Mouse (Mus musculus): ENCODE results near the gene Gm20388.

Gm20388 gene

GRCm38 (mm10) chr8:122697586-122697985, 2786.9 kb downstream of the Gm20388 start:
- no peak for DNase-seq (ENCODE audit: low spot score)

GRCm38 (mm10) chr8:122698254-122698768, 2787.7 kb downstream of the Gm20388 start:
- DNase-seq (ENCODE audit: low spot score), result no peak

GRCm38 (mm10) chr8:122699005-122699492, 2788.4 kb downstream of the Gm20388 start, which contains the start of gene Cbfa2t3:
TSS of gene Cbfa2t3 (minus strand) at chr8:122699109.
- no peak for DNase-seq (ENCODE audit: low spot score)

GRCm38 (mm10) chr8:122700628-122701027, 2790.0 kb downstream of the Gm20388 start:
- no peak for DNase-seq (ENCODE audit: low spot score)

GRCm38 (mm10) chr8:122701441-122702185, 2791.0 kb downstream of the Gm20388 start:
- DNase-seq (ENCODE audit: low spot score), result no peak

DNA sequence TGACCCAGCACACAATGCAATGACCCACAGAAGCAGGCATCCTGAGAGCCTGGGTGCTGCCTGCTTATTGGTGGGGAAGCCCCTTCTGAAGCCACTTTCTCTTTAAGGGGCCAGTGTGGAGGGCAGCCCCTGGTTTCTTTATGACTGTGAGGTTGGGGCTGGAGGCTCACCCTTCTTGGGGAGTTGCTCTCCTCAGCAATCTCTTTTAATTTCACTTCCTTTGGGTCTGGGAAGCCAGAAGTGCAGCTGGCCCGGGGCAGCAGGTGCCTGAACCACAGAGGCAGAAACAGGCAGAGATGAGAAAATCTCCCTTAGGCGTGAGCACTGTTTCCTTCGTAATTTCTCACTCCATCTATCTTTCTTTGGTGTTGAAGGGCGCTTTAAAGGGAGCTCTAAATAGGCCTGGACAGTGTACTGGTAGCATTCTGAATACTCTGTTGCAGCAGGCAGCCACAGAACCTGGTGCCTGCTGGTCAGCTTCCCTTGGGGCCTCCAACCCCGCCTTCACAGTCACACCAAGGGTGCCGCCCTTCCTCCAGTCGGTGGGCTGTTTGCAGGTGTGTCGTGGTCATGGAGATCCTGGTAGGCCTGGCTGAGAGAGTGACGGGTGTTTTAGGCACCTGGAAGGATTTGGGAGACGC, 2791.8 kb downstream of the Gm20388 start:
- DNase-seq (ENCODE audit: low spot score), result peak; percentile 35

- DNase-seq (ENCODE audit: low spot score), result no peak
Measured at GRCm38 (mm10) chr8:122702957-122703356, 2792.3 kb downstream of the Gm20388 start.

DNA sequence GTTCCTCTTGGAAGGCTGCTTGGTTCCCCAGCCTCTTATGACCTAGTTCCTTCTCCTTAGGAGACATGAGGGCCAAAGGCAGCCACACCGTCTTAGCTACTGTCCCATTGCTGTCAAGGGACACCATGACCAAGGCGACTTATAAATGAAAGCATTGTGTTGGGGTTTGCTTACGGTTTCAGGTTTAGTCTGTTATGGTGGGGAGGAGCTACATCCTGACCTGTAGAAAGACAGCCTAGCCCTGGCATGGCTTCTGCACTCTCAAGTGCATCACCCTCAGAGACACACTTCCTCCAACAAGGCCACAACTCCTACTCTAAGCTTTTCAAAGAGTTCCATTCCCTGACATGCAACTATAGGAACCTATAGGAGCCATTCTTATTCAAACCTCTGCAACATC, 2794.0 kb downstream of the Gm20388 start:
- DNase-seq (ENCODE audit: low spot score), result no peak

DNA sequence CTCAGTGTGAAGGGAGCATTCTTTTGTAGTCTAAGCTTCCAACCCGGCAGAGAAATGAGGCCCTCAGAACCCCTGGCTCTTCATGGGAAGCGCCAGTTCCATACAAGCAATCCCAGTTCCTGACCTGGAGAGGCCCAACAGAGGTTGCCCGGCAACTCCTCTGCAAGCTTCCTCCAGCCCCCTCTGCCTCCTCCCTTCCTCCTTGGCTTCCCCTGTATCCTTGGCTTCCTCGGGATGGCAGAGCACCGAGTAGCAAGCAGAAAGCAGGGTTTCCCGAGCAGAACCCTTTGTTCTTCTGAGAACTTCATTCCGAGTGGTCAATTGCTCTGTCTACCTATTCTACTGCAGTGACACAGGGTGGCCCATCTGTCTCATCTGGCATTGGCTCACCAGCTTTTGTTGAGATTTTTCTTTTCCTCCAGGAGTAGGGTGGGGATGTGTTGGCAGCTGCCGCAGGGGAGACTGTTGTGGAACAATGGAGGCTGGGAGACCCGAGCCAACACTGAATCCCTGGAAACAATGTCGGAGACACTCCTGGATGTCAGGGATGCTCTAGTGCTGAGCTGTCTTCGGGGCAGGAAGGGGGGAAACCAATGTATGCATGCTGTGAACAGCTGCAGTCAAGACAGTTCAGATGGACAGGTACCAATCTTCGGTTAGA, 2795.4 kb downstream of the Gm20388 start:
- no peak for DNase-seq (ENCODE audit: low spot score)

DNA sequence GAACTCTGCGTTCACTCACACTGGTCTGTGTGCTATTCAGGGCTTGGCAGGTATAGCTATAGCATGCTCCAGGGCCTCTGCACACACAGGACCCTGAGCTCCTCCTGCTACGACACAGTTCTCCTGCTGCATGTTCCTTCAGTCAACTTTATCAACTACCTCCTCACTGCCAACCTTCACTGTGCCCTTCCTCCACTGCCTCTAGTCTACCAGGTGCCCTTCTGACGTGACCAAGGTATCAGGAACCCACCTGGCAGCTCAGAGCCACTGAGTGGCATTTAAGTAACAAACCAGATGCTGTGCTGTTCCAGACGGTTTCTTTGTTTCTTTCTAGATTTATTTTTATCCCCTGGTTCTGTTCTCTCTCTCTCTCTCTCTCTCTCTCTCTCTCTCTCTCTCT, 2796.5 kb downstream of the Gm20388 start:
- DNase-seq (ENCODE audit: low spot score), result no peak

DNA sequence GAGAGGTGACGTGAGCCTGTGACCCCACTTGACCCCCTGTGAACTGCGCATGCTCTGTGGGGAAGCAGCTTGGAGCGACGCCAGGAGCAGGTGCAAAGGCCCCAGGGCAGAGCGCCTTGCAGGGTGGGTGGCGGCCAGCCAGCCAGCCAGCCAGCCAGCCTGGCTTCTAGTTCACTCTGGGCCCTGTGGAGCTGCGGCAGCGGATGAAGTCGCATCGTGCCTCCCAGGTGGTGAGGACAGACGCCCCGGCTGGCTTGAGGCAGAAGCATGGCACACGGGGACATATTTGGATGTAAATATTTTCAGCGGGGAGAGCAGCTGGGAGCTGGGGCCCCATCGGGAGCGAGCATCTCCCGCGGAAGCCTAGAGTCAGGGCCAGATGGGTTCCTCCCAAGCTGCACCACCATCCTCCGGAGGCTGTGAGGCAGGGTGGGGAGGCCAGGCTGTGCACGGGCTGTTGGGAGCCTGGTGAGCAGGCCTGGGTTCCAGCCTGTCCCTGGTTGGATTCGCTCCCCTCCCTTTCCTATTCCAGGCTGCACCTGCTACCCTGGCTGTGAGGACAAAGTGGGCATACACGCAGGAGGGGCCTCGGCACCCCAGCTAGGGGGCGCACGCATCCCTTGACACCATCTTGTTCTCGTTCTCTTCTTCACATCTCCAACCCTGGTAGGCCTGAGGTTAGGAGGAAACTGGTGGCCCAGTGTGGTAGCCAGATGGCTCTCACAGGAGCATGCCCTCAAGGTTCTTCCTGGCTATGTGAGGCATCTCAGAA, 2798.9 kb downstream of the Gm20388 start:
- no peak for DNase-seq (ENCODE audit: low spot score)

DNA sequence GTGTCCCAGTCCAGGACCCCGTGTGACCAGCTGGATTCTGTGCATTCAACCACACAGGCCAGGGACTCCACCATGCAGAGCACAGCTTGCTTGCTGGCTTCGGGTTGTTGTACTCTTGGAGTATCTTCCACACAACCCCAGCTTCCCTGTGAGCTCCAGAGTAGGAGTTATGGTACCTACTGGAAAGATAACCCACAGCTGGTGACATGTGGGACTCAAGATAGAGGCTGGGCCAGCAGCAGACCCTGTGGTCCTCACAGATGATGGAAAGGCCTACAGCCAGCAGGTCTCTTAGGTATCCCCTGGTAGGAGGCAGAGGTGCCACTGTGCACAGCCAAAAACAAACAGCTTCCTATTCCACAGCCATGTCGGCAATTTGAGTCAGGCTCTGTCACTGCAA, 2800.8 kb downstream of the Gm20388 start:
- no peak for DNase-seq (ENCODE audit: low spot score)

DNA sequence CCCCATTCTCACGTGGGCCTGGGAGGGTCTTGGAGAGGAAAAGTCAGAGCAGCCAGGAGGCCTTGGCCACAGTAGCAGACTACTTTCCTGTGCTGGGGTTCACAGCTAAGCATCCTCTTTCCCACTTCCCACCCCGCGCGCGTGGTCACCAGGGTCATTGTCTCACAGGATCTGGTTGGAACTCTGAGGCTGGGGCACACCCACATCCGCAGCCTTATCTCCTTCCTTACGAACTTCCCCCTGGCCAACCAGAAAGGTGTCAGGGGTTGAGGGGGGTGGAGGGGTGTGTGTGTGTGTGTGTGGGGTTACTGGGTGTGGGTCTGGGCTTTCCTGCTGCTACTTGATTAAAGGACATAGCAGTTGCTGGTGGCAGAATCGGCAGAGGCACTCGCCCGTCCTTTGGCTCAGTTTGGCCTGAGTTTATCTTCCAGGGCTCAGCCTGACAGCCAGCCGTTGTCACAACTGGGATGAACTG, 2801.3 kb downstream of the Gm20388 start:
- DNase-seq (ENCODE audit: low spot score), result no peak

- DNase-seq (ENCODE audit: low spot score), result no peak
Measured at GRCm38 (mm10) chr8:122712411-122713156, 2801.9 kb downstream of the Gm20388 start.

DNA sequence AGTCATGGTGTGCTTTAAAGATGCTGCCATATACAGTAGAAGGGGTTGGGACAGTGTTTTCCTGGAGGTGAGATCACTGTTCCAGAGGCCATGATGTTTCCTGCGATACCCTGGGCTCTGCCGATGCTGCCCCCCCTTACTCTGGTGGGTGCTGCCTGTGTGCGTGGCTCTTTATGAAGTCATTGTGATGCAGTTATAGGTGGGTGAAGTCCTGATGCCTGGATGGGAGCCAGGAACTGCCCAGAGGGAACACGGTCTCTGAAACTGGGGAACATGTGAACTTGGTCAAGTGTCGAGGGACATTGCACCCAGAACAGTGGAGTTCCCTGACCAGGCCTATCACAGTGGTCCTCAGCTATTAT, 2802.5 kb downstream of the Gm20388 start:
- DNase-seq (ENCODE audit: low spot score), result no peak

- DNase-seq (ENCODE audit: low spot score), result peak; percentile 95
Measured at GRCm38 (mm10) chr8:122716566-122716965, 2805.9 kb downstream of the Gm20388 start.

- DNase-seq (ENCODE audit: low spot score), result no peak
Measured at GRCm38 (mm10) chr8:122717869-122718509, 2807.3 kb downstream of the Gm20388 start.

DNA sequence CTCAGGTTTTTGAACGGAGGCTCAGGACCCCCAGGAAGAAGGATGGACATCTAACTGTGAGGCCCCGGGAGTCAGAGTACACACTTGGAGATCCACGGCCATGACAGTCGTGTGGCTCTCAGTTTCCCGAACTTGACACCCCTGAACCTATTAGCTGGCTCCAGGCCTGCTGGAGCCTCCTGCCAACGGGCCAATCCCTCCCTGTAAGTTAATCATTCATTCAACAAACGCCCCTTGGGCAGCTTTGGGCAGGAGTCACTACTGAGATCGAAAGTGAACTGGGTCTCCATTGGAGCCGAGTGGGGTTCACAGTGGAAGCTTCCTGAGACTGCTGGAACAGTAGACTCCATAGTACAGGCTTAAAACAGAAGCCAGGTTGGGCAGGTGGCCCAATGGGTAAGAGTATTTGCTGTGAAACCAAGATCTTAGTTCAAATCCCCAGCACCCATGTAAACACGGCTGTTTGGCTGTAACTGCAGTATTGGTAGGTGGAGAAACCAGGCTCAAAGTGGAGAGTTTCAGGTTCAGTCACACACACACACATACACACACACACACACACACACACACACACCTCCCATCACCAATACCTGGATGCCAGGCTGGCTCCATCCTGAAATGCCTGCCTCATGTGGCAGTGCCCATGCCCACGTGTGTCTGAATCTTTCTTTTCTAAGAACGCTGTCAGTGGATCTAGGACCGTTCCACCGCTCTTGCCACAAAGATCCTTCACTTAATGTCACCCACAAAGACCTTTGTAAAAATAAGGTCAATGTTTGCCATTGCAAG, 2808.3 kb downstream of the Gm20388 start:
- no peak for DNase-seq (ENCODE audit: low spot score)

GRCm38 (mm10) chr8:122719500-122720065, 2808.9 kb downstream of the Gm20388 start:
- DNase-seq (ENCODE audit: low spot score), result peak; percentile 62

Data from MN1 (cell line).